Mouse (Mus musculus) right cerebral cortex, adult 18-20 months (tissue): ENCODE measurements around the gene Nfib.

Source experiments
- DNase-seq: peaks from one replicate; pipeline ENCODE4 v3.0.0; 2022; ENCODE audit warnings: mixed read lengths

Nfib gene

DNA sequence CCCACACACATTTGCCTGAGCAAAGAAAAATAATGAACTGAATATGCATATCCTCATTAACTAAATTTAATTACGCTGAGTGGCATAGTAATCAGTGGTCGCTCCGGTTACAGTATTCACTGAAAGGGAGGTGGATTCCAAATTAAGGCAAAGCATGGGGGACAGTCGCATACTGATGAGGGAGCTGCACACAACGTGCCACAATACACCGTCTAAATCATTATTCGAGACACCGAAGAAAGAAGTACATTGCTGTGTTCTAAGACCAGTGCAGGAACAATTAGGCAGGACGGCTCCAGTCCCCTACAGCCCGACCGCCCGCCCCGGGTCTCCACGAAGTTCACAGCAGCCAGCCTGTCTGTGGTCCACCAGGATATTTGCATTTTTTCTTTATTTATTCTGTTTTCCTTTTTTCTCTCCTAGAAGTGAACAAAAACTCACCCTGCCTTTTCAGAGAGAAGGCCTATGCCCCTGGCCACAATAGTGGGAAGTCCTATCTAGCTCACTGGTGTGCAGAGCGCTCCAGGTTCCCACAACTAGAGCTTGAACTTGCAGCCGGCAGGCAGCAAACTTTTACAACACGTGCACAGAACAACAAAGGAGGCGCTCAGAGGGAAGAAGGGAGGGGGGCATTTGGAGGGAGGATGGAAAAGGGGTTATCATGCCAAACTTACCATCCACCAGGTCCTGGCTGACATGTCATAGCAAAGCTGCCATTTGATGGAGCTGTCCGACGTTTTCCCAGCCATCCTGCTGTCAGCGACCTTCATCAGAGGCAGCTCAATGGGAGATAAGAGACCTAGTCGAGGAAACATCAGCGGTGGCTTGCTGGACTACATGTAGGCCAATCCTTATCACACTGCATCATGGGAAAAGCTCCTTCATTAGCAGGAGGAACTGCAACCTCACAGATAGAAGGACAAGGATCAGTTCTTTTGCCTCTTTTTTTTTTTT lies at the start of gene Nfib:
Gene Nfib, minus strand, starts transcription at position 910 of the 954 bp plus-strand sequence.
- no peak for DNase-seq

DNA sequence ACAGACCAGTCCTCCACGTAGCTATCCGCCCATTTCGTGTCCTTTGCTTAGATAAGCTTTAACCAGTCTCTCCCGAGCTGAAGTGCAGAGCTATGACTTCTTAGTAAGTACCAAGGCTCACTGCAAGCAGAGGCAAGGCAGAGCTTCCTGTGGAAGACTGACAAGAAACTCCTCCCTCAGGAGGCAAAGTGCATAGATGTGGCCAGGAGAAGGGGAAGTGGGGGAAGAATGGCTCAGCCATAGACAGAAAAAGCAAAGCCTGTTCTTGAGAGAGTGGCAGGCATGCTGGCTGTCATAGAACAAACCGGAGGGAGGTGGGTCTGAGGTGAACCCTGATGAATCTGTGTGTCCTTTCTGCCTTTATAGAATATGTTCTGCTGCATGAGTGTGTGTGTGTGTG lies 30.2 kb upstream of the Nfib start:
- DNase-seq = no peak

DNA sequence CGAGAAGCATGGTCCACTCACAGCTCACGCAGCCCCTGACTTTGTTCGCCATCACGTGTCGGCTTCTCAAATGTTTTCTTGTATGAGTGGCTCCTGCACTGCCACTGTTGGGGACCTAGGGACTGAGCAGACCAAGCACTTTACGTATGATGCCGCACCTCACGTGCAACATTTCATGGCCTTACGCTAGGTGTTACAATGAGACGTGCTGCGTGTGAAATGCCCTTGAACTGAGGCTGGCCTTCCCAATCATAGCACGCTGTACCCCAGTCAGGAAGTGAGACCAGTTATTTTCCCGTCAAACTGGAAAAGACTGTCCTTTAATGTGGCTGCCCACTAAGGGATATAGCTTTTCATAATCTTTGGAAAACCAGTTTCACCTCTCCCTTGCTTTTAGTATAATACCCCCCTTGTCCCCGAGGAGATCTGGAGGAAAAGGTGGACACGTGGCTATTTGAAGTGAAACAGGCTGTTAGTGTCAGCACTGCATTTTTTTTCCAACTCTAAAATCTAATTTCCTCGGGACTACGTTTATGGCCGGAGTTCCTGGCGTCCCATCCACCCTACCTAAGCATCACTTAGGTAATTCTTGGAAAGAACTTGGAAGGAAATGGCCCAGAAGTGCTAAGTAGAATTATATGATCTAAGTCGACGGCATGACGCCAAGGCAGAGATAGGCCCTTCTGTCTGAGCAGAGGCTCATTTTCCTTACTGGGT lies 29.4 kb upstream of the Nfib start:
- DNase-seq = no peak

DNA sequence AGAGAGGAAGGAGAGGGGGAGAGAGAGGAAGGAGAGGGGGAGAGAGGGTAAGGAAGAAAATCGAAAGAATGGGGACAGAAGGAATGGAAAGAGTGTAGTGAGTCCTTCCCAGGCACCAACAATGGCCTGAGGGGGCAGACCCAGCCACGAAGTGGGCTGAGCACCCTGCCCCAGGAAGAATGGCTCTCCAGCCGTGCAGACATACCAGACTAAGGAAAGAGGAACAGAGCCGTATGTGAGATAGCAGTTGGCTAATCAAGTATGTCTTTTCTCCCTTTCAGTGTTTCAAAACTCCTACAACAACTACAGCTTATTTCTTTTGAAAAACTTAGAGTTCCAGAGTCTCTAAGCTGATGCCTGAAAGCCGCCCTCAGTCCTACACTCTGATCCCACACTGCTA lies 28.8 kb upstream of the Nfib start:
- DNase-seq = no peak

DNA sequence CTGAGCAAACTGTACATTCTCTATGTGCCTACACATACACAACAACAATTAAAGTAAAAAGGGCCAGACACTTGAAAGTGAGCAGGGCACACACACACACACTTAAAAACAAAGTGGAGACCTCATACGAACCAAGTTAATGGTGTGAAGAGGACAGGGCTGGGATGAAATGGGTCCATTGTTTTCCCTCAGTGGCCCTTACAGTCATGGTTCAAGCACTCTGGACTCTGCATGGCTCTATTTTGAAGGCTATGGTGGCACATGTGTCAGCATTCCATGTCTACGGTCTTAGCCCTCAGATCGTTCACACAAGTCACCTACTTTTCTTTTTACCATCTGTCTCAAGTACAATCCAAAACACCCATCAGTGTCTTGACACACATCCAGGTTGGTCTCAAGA lies 28.1 kb upstream of the Nfib start:
- DNase-seq = no peak

DNA sequence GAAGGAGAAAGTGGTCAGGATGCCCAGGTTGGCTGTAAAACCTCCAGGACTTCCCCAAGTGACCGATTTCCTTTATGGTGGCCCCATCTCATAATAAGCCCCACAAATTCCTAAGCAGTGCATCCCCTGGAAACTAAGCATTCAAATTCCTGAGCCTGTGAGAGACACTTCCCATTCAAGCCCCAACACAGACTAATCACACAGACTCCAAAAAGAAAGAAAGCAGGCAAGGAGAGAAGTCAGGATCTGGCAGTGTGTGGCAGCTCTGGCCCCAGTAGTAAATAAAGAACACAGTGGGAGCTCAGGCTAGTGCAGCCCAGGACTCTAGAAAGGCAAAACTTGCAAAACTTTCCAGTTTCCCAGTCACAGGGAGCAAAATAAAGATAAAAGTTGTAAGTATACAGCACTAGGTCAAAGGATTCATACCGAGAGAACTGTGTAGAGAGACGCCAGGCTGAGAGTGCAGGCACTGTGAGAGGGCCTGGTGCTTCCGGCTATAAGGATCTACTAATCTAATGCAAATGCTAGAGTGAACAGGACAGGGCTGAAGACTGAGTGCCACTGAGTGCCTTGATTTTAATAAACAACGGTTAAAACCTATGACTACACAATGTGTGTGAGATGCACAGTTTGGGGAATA lies 24.8 kb upstream of the Nfib start:
- DNase-seq = no peak

DNA sequence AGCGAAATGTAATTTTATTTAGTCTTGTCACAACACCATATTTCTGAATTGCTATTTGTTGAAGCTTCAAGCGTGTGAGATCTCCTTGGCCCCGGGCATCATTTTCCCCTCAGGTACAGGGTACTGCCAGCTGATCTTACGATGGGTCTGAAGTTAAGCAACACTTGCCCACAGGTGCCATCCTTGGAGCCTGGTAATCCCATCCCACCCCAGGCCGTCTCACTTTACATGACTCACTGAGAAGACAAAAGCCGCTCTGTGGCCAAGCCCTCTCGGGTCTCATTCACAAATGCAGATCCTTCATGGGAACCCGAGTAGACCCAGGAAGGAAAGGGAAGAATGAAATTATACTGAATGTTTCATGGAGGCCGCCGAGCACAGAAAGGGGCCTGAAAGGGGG lies 18.5 kb upstream of the Nfib start:
- no peak for DNase-seq

DNA sequence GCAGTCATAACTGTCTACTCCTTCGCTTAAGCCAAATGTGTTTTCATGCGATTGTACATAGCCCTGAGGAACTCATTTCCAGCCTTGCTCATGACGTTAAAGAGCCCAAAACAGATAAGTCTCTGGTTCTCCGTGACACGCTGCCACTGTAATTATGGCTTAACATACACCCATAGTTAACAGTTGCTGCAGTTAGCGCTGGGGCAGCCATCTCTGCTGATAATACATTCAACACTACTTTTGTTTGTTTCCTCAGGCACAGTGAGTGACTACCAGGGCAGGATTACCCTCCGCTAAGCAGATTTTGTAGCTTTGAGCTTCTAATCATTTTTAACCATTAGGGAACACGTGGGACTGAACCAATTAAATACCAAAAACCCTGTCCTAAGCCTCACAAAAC lies 17.5 kb upstream of the Nfib start:
- no peak for DNase-seq

DNA sequence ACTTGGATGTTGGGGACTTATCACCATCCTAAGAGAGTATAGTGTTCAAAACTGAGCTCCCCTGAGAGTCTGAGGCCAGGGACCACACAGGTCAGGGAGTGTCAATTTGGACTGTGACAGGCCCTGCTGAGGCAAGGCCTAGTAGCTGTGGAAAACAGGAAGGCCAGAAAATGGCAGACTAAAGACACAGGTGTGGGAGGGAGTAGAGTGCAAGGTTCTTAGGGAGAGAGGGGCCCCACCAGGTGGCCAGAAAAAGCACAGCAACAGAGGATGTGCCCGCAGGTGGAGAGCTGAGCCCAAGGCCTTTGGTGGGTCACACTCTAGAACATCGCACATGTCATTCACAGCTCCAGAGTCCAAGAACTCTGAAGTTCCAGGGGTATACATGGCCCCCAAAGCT lies 10.3 kb upstream of the Nfib start:
- DNase-seq = no peak

DNA sequence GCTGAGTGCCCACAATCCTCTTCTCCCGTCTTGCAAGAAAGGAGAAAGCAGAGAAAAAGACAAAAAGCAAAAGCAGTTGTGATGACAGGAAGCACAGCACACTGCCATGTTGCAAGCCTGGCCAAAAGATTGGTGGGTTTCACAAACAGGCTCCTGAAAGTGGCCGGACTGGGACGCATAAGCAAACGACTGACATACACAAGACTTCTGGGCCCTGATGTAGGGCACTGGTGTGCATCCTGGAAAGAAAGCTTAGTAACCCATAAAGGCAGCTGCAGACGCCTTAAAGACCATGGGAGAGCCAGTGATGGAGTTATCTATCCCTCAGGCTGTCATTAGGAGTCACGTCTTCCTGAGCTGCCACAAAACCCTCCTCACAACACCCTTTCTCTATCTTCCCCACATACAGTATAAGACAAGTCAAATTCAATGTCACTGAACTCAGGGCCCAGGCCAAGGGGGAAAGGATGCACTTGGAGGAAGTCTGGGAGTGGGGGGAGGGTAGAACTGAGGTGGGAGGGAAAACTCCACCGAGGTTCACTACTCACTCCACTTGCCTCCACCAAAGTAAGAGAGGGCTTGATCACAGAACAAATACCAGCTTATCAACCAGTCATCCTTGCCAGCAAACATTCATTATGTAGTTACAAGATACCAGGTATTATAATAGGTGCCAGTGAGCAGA lies 6.2 kb upstream of the Nfib start:
- no peak for DNase-seq

DNA sequence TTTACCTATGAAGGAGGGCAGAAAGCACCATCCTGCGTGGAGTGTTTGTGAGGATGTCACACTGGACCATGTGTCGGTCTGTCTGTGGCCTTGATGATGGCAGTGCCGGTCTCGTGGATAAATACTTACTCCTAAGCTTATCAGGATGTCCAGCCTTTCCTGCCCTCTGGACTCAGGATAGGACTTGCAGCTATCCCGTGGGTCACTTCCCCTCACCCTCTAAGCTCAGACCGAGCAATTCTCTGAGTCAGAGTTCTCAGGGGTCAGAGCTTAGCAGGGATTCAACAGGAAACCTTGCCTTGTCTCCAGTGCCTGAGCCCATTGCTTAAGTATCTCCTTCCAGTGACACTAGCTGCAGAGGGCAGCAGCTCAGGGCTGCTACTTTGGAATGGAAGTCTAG lies 4.1 kb upstream of the Nfib start:
- DNase-seq = no peak

DNA sequence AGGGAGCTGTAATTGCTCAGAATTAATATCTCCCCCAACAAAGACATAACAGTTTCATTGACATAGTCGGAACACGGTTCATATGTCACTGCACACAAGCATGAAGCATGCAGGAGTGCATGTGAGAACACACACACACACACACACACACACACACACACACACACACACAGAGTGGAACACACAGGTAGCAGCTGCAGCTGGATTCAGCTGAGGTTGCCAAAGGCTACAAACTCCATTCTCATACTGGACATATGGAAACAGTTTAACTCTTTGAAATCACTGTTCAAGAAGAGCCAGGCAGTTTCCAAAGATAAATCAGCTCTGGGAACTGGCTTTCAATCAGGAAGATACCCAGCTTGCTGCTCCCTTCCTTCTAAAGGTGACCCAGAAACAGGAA lies 462 bp upstream of the Nfib start:
- no peak for DNase-seq

DNA sequence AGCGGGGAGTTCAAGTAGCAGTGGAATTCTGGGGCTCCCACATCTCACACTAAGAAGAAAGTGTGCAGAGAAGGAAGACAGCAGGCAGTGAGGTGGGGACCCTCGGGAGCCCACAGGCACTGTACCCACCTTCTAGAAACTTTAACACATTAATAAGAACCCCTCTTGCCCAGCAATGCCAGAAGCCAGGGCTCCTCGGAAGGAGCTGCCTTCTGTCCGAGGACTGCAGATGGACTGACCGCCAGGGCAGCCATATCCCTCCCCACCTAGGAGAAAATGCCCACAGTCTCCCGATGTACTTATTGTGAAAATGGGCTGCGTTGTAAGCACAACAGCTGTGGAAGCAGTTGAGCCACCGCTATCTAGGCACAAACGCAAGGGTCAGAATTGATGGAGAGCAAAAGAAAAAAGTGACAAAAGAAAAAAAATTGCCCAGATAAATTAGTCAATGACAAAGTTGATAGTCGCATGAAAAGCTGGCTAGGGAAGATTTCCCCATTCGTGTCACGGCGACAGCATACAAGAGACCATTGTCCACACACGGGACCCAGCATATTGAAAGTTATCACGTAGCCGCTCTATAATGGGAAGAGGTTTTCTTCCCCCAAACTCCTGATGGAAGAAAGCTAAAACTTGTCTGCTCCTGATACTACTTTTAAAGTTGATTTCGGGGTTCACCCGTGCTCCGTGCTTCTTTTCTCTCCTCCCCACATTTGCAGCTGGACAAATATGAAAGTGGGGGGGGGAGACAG lies 1.3 kb downstream of the Nfib start:
- no peak for DNase-seq

DNA sequence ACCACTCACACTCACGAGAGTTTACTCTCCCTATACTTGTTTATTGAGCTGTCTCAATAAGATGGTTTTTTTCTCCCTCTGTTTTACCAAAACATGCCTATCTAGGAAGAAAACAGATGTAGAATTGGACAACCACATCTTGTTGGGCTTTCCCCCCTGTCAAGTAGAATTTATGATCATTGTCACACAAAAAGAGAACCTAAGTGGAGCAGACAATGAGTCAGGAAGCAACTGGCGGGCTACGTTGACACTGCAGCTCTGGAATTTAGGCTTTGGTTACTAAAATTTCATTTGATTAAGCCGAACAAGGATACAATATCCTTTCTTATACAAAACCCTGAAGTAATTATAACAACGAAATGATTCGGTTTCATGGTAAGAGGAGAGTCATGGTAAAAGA lies 2.7 kb downstream of the Nfib start:
- no peak for DNase-seq

DNA sequence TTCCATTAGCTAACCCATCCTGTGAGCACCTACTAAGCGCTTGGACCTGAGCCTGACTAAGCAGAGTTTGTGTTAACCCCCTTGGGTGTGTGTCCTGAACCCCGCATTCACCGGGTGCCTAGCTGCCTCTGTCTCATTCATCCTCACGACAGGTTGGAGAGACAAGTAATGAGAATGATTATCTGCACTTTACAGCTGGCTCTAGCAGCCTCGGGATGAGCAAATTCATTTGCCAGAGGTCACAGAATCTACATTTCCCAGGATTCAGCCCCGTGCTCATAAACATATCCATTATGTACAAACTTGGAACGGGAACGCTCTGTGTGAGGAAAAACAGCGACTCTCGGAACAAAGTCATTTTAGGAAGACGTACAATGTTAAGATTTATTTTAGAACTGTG lies 6.0 kb downstream of the Nfib start:
- no peak for DNase-seq

DNA sequence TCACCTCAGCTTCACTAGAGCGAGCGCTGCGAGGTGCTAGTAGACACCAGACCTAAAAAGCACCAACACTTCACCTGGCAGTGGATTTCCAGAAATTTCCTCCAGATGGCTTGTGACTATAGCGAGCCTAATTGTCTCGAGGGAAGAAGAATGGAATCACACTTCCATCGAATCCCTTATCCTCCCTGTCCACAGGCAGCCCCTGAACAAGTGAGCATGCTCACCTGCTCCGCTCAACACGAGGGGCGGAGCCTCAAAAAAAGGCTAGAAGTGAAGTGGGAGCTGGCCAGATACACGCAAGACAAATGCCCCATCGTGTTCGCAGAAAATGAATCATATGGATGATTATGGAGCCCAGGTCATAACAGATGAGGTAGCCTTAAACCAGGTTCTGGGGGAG lies 6.9 kb downstream of the Nfib start:
- DNase-seq = no peak

DNA sequence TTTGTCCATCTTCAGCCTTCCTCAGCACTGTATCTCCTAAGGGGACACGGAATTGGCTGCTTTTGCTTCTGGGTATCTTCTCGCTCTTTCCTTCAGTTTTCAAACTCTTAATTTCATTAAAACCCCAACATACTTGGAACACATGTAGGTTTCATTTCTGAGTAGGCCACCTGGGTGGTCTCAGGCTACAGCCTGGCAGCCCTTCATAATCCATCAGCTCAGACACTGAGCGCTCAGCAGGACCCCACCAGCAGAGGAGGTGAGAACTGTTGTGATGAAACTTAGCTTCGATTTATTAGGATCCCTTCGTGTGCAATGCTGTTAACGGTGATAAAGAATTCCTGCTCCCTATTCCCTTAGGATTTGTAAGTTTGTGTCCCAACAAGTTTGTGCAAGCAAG lies 8.4 kb downstream of the Nfib start:
- no peak for DNase-seq

DNA sequence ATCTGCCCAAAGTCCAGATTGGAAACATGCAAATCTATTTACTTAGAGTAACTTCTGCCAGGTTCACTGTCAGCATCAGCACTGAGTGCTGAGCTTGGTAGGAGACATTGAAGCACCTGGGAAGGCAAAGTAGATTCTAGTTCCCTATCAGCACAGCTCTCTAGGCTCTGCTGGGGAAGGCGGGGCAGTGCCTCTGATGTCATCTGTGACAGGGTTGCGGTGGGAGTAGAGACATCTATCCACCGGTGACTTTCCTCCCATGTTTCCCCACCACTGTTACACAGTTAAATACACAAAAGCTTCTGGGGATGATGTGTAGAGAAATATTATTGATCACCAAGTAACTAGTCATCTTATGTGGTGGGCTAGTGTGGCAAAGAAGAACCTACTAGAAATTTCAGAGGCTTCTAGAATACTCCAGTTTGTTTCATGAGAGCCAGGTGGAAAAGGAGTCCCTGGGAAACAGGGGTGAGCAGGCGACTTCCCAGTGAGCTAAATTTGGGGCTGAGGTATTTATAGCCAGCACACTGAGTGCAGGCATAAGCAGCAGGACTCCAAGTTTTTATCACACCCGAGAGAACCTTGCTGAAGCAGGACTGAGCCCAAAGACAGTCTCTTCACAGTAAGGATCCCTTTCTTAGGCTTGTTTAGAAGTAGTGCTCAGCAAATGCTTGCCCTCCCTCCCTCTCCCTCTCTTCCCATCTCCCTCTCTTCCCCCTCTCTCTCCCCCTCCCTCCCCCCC lies 9.6 kb downstream of the Nfib start:
- peak; percentile 17 for DNase-seq

DNA sequence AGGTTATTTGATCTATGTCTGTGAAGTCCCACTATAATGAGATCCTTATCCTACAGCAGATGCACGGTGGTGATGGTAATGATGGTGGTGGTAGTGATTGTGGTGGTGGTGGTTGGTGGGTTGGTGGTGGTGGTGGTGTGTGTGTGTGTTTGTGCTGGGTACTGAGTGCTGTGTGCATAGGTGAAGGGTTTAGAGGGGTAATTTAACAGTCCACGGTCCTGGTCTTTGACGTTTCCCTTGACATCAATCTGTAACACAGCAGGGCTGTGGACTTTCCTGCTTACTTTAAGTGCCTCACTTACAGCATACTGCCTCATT lies 13.6 kb downstream of the Nfib start:
- DNase-seq = no peak

DNA sequence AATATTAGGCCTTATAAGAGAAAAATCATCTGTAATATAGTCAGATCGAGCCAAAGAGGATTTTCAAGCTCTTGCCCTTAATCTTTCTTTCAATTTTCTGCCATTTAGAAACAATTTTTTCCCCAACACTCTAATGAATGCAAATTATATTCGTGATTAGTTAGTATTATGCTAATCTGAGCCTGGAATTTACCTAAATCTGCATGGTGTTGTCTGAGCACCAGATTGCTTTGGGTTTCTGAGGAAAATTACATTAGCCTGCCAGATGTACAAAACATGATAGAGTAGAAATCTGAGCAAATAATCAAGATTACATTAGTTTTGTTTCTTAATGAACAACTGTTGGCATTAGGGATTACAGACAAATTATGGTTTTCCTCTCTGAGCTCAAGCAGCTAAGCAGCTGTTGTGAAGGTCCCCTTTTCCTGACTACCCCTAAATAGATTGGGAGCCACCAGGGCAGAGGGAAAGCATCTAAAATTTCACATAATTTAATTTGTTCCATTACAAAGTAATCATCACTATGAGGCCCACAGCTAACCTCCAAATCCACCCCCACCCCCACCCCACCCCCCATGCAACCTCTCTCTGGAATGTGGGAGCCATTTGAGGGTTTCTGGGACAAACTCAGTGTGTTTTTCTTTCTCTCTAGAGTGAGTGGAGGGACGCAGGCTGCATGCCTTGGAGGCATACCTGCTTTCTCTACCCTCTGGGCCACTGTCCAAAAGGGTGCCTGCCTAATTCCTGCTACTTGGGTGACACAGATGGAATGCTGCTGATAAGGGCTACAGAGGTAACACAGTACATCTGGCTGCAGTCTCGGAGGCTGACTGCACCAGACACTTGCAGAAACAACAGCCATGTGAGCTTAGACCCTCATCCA lies 14.2 kb downstream of the Nfib start:
- no peak for DNase-seq

DNA sequence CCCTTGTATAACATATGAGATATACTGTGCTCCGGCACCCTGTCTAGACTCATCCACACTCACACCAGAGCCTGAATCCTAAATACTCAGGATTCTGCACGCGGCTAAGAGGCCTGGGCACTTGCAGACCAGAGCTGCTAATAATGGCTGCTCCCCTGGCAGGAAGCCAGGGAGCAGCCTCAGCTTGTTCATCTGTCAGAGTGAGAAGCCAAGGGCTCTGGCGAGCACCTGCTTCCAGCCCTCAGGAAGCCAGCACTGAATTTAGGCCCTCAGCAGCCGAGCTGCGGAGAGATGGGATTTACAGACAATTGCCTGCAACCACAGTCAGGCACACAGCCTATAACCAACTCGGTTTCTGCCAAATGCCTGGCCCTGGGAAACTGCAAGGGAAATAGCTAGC lies 15.3 kb downstream of the Nfib start:
- DNase-seq = peak; percentile 10
